Mouse (Mus musculus): ENCODE measurements around the gene Kmt2c.
"Not testable (repeated sequence)": the region's sequence is repeated elsewhere in the genome, so short reads cannot be mapped to it uniquely, and the experiment has no call there.

The Kmt2c gene

GRCm38 (mm10) chr5:25515767-25516166, 17.2 kb upstream of the Kmt2c start, which contains the start of gene Cct8l1:
Gene Cct8l1, plus strand, starts transcription at chr5:25516067.
- DNase-seq (ENCODE audit: low read depth, low spot score), result no peak

GRCm38 (mm10) chr5:25506041-25506440, 7.5 kb upstream of the Kmt2c start:
- DNase-seq (ENCODE audit: low read depth, low spot score), result no peak

GRCm38 (mm10) chr5:25500686-25501085, 2.1 kb upstream of the Kmt2c start:
- no peak for DNase-seq (ENCODE audit: low read depth, low spot score)

- DNase-seq (ENCODE audit: low read depth, low spot score), result peak; percentile 90
Measured at GRCm38 (mm10) chr5:25499423-25500398, 1.1 kb upstream of the Kmt2c start.

- DNase-seq (ENCODE audit: low read depth, low spot score), result peak; percentile 55
Measured at GRCm38 (mm10) chr5:25498821-25499422, 339 bp upstream of the Kmt2c start.

GRCm38 (mm10) chr5:25497720-25498345, 750 bp downstream of the Kmt2c start:
- DNase-seq (ENCODE audit: low read depth, low spot score), result no peak

- DNase-seq (ENCODE audit: low read depth, low spot score), result no peak
Measured at GRCm38 (mm10) chr5:25497369-25497719, 1.2 kb downstream of the Kmt2c start.

GRCm38 (mm10) chr5:25496652-25497051, 1.9 kb downstream of the Kmt2c start:
- no peak for DNase-seq (ENCODE audit: low read depth, low spot score)

- no peak for DNase-seq (ENCODE audit: low read depth, low spot score)
Measured at GRCm38 (mm10) chr5:25478863-25479262, 19.7 kb downstream of the Kmt2c start.

- DNase-seq (ENCODE audit: low read depth, low spot score), result no peak
Measured at GRCm38 (mm10) chr5:25475789-25476188, 22.8 kb downstream of the Kmt2c start.

- peak; percentile 35 for DNase-seq (ENCODE audit: low read depth, low spot score)
Measured at GRCm38 (mm10) chr5:25472070-25472469, 26.5 kb downstream of the Kmt2c start.

- DNase-seq (ENCODE audit: low read depth, low spot score), result no peak
Measured at GRCm38 (mm10) chr5:25461956-25462355, 36.6 kb downstream of the Kmt2c start.

- DNase-seq (ENCODE audit: low read depth, low spot score), result not testable (repeated sequence)
Measured at GRCm38 (mm10) chr5:25455432-25455831, 43.2 kb downstream of the Kmt2c start.

GRCm38 (mm10) chr5:25452691-25453090, 45.9 kb downstream of the Kmt2c start:
- DNase-seq (ENCODE audit: low read depth, low spot score), result no peak

GRCm38 (mm10) chr5:25437508-25437907, 61.1 kb downstream of the Kmt2c start:
- no peak for DNase-seq (ENCODE audit: low read depth, low spot score)

- peak; percentile 60 for DNase-seq (ENCODE audit: low read depth, low spot score)
Measured at GRCm38 (mm10) chr5:25436081-25436480, 62.5 kb downstream of the Kmt2c start.

- no peak for DNase-seq (ENCODE audit: low read depth, low spot score)
Measured at GRCm38 (mm10) chr5:25422576-25422975, 76.0 kb downstream of the Kmt2c start.

- peak; percentile 36 for DNase-seq (ENCODE audit: low read depth, low spot score)
Measured at GRCm38 (mm10) chr5:25420601-25421000, 78.0 kb downstream of the Kmt2c start.

GRCm38 (mm10) chr5:25415382-25415781, 83.2 kb downstream of the Kmt2c start:
- DNase-seq (ENCODE audit: low read depth, low spot score), result no peak

GRCm38 (mm10) chr5:25396727-25397126, 101.9 kb downstream of the Kmt2c start:
- DNase-seq (ENCODE audit: low read depth, low spot score), result no peak

GRCm38 (mm10) chr5:25392655-25393054, 105.9 kb downstream of the Kmt2c start:
- no peak for DNase-seq (ENCODE audit: low read depth, low spot score)

- DNase-seq (ENCODE audit: low read depth, low spot score), result no peak
Measured at GRCm38 (mm10) chr5:25383581-25383980, 115.0 kb downstream of the Kmt2c start.

Measured in telencephalon, adult 2 months (tissue).